Mouse (Mus musculus) cerebellum, postnatal 4 days (tissue): ENCODE measurements at regions not wholly inside any gene's neighbourhood (a gene's known extent, or its start where the extent isn't known, plus 50 kb on each side); places are given as distances from the start of the nearest gene placed in this dataset.

Source experiments
- DNase-seq, 2 experiments: peaks; one replicate each; pipeline ENCODE4 v3.0.0; 2022; ENCODE audit warnings: low spot score in 2 of 2, mixed read lengths in 1 of 2

DNA sequence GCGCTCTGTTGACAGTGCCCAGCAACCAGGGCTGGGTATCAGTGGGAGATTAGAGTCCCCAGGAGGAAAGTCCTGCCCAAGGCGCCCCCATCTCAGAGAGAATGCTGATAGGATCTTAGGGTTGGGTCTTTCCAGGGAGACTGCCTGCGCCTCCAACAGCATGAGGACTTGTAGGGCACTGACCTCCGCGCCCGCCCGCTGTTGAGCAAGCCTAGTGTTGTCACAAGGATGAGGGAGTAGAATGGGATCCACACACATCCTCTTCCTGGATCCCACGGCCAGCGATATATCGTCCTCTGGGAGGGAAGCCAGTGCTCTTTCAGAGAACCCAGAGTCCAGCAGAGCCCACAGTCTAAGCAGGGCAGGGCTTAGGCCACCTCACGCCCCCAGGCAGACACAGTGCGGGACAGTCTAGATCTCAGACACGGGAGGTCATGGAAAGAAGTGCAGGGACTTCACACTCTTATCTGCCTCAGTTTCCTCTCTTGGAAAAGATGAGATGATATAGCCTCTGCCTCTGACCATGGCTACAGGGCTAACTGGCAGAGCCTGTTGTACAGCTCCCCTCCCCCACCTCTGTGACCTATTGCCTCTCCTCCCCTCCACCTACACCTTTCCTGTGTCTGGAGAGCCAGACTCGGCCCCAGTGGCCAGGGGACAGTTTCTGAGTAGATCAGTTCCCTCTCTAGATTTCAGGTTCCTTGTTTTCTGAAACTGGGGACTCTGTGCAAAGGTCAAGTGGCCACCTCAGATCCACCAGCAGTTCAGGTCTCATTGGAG, 52.0 kb upstream of the Dusp5 start:
- DNase-seq, result no peak

DNA sequence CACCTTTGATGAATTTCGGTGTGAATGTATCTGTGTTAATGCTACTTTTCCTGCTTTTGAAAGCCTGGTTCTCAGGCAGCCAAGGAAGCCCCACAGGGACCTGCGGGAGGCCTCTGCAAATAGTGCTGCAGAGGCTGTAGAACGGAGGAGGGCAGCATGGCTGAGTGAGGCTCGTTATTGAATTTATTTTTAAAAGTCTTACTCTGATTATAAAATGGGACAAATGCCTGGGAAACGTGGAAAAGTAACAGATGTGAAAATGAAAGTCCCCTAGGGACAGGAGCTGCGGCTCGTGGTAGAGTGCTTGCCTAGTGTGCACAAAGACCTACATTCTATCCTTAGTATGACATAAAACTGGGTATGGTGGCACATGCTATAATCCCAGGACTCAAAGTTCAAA, 59.7 kb upstream of the Dusp5 start:
- no peak for DNase-seq

DNA sequence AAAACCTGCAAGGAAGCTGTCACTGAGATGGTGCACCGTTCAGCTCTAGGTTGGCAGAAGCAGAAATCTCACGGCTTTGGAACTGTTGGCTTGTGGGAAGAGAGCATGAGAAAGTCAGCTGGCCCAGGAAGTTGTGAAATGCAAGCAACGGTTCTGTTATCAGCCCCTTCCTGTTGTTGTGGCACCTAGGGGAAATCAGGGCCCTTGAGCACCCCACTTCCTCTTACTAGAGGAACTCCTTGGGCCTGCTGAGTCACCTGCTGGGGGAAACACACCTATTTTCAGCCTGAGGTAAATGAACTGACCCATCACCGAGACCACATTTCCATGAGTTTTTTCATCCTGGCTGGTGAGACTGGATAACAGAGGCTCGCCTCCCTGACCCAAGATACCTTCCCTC, 64.2 kb upstream of the Dusp5 start:
- no peak for DNase-seq

DNA sequence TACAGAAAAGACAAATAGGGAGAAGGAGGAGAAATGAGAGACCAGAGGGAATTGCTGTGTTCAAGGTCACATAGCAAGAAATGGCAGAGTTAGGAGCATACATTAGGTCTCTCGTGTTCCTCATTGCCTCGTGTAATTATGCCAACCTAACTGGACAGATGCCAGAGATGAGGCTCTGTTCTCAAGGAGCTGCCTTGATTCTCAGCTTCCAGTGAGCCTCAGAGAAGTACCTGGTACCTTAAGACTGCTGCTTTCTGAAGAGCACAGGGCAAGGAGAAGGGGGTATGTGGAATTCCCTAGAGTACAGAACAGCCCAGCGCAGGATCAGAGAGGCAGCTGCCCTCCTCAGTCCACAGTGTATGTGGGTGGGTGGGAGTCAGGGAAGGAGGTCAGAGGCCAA, 64.8 kb upstream of the Dusp5 start:
- no peak for DNase-seq

DNA sequence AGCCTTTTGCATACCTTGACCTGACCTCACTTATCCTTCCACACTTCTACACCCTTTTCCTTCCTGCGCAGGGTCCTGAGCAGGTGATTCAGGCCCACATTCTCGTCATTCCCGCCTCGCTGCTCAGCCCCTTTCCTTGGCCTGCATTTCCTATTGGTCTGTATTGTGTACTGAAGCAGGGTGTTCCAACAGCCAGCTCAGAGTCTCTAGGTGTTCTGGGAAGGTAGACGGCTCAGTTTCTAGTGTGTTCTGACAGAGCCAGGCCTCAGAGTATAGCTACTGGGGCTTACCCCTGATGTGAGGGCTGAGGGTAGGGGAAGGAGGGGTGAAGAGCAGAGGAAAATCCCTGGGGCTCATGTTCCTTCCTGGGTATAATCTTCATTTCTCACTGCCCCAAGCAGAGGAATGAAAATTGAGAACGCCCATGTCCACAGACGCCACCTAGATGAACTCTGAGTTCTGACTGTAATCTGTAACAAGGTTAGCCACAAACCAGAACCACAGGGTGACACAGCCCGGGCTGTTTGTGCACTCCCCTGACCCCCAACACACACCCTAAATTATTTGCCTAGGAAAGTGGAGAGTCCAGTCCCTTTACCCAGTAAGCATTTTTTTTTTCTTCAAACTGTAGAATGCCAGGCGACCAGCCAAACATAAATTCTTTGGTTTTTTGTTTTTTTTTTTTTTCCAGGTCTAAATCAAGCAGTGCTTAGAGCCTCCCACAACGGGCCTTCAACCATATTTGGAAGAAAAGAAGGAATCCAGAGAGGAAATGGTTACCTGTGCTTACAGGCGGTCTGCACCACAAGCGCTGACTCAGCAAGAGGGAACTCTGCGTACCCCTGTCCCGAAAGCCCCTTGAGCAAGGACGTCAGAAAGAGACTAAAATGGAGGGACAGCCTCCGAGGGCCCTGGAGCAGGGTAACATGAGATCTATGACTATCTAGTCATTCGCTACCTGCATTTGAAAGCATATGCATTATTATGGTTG, 67.6 kb upstream of the Dusp5 start:
- no peak for DNase-seq

DNA sequence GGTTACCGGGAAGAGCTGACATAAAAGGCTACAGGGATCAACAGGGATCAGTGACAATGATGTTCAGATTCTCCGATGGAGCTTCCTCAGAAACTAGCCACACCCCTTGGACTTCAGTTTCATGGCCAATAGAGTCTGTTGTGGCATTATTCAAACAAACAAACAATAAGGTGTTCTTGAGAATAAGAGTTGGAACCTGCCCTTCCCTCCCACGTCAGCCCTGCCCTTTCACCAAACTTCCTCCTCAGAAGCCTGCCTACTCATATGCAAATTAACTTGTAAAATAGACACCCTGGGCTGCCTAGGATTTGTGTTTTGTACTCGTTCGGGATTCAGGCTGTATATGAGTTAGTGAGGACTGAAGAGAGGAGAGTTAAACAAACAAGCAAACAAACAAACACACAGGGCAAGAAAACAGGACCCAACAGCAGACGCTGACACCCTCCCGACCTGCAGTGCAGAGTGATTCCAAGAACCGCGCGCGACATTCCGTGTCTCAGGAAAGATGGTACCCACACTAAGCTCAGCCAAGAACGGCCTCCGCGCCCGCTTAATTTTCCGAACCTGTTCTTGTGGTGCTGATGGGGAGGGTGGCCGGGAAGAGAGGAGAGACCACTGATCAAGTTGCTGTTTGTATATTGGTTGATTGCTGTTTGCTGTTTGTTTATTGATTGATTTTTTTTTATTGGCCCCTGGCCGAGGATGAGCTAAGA, 68.4 kb upstream of the Dusp5 start:
- no peak for DNase-seq

DNA sequence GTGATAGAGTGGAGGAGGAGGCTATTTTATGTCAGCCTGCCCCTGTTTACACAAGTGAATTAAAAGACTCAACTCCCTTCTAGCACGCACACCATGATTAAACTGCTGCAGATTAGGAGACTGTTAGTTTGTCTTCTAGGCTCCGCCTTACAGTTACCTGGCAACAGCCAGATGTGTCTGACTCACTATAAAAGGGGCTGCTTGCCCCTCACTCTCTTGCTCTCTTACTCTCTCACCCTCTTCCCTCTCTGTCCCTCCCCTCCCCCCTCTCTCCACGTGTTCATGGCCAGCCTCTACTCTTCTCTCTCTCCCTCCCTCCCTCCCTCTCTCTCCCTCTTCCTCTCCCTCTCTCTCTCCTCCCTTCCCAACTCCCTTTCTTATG, 69.0 kb upstream of the Smndc1 start:
- no peak for DNase-seq

DNA sequence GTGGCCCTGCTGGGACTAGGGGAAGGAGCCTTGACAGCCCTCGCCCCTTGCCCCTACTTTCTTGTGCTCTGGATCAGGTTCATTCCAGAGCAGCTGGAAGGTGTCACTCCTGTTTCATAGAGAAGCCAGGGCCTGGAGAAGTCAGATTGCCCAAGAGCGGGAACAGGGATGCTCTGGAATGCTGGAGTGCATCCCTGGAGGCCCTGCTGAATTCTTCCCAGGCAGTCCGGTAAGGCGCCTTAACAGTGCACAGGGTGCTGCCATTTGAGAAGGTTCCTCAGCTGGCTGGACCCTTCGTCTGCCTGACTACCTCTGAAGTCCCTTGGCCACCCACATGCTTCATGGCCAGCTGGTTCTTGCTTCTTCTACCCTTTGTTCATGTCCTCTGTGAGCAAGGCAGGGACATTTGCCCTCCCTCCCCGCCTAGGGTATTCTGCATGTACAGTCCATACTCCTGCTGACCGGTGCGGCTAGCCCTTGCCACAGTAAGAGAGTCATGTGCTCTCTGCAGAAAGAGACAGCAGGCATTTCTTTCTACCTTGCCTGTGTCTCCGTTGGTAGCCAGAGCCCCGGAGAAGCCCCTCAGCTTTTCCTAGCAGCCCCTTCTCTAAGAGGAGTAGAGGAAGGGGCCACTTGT, 68.5 kb upstream of the Smndc1 start:
- no peak for DNase-seq

DNA sequence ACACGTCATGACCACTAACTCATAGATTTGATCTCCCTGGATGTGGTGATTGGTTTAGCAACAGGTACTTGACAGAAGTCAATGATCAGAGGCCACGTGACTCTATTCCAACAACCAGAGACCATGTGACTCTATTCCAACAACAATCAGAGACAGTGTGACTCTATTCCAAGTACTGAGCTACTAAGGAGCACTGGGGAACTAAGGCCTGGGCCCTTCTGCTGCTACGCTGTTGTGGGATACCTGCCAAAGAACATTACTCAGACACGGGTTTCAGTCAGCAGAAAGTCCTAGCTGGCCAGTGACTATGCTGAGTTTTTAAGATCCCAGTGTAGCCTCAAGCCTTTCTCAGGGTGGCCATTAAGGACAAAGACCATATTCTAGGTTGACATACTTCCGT, 66.3 kb upstream of the Smndc1 start:
- no peak for DNase-seq

DNA sequence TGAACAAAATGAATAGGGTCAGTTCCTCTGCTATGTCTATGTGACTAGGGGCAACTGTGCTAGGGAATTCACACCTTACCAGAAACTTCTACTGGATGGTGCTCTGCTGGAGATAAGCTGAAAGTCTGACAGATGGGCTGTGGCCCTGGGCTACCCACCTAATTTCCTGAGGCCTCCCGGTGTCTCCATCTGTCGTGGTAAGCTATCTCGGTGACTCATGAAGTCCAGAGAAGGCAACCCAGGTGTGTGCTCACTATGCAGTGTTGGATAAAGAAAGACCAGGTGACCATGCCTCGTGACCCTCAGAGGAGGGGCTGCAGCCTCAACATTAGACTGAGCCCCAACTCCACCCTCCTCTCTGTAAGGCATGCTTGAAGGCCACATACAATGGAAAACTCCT, 64.2 kb upstream of the Smndc1 start:
- DNase-seq, result no peak

DNA sequence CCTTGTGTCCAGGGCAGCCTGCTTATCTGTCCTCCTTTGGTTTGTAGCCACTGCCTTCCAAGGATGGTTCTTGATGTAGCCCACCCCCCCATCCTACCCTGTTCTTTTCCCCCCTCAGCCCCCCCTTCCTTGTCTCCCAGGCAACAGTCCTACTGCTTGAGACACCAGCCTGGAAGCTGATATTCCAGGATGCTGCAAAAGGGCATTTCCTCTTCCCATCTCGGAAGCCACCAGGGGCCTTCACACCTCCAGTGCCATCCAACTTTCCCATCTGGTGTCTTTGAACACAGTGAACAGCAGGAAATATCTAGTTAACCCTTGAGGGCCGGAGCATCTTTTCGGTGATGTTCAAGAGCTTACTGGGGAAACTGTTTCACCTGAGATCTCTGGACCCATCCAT, 63.7 kb upstream of the Smndc1 start:
- peak in 1 of 2 experiments; percentile 55 for DNase-seq

DNA sequence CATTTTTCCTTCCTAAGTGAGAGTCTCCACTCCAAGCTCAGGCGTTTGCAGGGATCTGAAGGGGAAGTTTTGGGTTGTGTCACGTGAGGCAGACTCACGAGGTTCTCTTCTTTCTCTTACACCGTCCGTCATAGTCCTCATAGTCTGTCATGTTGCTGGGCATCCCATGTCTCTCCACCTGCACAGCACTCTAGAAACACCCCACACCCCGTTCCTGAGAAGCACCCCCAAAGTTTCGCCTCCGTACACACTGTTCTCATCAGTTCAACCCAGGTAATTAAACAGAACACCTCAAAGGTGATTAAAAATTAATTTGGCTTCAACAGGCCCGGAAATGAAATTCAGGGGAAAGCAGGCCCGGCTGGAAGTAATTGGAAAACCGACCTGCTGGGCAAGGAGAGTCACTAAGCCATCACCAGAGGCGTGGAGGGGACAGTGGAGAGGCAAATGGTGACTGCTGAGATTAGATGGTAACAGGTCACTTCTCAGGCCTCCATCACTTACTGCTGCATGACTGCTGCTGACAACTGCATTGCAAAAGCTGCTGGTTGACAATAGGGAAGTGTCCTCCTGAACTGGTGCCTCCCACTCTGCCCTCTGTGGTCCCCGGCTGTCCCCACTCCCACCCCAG, 63.1 kb upstream of the Smndc1 start:
- DNase-seq, result no peak

DNA sequence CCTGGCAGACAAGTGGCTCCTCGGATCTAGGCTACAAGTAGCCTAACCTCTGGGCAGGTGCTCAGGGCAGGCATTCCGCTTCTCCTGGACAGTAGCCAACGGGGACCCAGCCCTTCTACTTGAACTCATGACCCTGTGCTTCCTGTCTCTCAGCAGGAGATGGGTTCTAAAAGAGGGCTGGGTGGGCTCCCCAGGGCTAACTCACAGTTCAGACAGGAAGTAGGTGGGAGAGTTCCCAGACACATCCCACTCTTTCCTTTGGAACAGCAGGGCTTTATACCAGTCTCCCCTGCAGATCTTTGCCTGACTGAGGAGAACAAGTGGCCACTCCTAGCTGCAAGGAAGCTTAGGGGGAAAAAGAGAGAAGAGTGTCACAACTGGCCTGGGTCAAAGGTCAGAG, 62.0 kb upstream of the Smndc1 start:
- no peak for DNase-seq

DNA sequence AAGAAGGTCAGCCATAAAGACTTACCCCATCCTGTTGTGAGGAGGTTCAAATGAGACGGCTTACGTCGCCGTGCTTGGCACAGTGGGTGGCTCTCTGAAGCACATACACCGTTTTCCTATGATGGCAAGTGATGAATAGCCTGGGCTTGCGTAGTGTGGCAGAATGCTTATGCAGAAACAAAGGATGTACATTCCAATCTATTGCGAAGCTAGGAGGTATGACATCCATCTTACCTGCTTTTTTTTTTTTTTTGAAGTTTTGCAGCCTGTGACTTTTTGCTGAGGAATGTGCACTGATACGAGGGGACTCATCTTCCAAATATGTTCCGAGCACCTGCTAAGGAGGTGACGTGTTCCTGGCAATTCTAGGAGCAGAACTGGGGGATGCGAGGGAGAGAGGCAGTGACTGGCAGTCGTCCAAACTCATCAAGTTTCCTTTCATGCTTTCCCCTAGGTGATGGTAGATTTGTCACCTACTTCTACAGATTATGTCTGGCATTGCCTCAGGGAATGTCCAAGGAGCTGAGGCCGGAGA, 61.1 kb upstream of the Smndc1 start:
- no peak for DNase-seq

DNA sequence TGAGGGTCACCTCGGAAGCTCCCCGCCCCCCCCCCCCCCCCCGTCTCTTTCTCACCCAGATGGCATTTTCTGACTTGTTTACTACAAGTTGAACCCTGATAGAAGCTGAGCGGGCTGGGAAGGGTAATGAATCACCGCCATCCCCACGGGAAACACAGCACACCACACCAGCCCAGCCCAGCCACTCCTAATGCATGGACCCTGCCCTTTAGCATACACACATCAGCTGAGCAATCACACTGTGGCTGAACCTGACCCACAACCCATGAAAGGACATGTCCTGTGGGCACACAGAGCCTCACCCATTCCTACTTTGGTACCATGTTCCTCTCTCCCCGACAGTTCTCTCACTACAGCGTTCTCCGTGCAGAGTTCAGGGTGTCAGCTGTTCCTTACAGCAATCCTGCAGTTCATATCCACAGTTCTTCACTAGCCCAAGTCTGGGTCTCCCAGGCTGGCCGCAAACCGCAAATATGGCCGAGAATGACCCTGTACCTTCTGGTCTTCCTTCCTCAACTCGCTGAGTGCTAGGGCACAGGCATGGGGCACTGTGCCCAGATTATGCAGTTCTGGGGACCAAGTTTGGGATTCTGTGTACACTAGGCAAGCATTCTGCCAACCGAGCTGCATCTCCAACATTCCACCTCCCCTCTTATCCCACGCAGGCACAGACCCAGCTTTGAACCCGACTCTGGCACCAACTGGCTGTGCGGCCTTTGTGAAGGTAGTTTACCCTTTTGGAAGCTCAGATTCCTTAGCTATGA, 60.4 kb upstream of the Smndc1 start:
- no peak for DNase-seq

DNA sequence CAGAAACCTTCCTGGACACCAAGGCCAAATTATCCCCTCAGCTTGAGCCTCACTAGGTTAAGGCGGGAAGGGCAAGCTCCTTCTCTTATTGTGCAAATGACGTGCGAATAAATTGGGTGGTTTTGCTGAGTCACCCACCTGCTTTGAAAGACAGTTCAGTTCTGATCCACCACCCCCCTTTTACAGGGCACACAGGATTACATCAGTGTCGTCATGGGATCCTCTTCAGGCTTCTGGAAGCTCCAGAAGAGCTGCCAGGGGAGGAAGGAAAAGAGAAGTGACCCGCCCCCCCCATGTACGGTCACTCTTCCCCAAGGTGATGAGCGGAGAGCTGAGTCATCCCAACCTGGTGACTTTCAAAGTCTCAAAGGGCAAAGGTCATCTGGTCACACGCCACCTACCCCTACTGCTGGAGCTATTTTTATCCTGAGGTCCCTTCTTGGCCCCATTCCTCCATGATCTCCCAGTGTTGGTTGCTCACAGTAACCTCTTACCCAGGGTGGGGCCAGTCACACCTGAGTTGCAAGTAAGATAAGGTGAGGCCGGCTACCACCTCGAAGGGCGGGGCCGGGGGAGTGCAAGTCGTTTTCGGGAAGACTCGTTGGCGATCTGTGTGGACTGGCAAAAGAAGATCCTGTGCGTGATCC, 58.9 kb upstream of the Smndc1 start:
- no peak for DNase-seq

DNA sequence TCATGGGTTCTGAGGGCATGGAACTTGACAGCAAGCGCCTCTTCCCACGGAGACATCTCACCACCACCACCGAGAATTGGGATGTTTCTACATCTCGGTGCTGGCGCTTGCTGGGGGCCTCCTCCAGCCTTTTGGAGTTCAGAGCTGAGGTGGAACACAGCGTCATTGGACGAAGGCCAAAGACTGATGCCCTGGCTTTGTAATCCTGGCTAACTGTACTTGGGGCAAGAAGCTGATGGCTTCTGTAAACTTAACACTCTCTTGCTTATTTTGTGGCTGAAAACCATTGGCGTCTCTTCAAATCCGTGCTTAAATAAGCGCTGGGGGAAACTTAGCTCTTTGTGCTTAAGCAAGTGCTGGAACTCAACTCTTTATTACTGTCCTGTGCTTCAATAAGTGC, 57.8 kb upstream of the Smndc1 start:
- DNase-seq, result no peak

DNA sequence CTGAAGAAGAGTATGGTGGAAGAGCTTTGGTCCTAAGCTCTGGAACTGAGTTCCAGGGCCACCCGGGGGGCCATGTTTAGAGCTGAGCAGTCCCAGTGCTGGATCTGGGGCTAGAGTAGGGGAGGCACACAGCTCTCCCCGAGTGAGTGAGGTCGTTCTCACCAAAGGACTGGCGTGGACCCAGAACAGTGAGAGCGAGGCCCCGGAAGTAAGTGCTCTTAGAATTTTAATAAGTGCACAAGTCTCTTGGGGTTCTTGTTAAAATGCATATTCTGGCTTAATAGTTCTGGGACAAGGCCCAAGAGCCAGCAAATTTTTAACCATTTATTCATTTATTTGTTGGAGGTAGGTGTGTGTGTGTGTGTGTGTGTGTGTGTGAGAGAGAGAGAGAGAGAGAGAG, 57.4 kb upstream of the Smndc1 start:
- DNase-seq, result no peak

DNA sequence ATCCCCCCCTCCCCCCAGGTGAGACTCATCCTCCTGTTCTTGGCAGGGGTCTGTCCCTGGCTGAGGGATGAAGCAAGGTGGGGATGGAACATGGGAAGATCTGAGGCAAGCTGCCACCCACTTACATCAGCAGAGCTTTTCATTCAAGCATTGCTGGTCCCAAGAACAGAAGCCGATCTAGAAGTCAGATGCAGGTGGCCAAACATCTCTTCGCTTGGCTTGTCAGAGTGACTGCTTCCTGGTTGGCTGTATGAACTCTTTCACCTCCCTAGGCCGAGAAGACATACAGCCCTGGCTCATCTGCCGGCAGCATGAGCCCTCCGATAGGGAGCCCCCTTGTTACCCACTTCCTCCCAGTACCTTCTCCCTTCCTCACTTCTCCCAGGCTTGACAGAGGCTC, 55.8 kb upstream of the Smndc1 start:
- DNase-seq, result no peak

DNA sequence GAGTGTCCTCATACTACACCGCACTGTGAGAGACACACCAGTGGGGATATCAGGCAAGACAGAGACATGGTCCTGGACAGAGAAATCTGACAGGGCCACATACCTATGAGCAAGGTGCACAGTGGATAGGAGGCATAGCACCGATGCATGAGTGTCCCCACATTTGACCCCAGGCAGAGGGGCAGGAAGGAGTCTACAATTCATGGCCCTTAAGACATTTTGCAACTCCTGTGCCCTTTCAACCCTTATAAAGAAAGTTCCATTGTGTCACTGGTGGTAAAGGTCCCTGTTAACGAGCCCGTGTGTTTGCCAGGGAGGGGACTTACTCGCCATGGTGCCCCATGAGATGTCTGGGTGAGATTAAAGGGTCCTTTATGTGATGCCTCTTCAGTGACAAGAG, 54.3 kb upstream of the Smndc1 start:
- DNase-seq, result no peak
